Mouse (Mus musculus): ENCODE measurements around the gene Gm11627.
"Not testable (repeated sequence)": the region's sequence is repeated elsewhere in the genome, so short reads cannot be mapped to it uniquely, and the experiment has no call there.

The Gm11627 gene

GRCm38 (mm10) chr11:102558704-102559103, 20.6 kb downstream of the Gm11627 start:
- no peak for DNase-seq

- no peak for DNase-seq
Observed at GRCm38 (mm10) chr11:102557386-102557785, 21.9 kb downstream of the Gm11627 start.

- DNase-seq: no peak
Observed at GRCm38 (mm10) chr11:102556716-102557074, 22.6 kb downstream of the Gm11627 start.

GRCm38 (mm10) chr11:102556031-102556715, 23.1 kb downstream of the Gm11627 start, which contains the start of gene Gpatch8:
TSS of gene Gpatch8 (minus strand) at chr11:102556392.
- DNase-seq: peak; percentile 96

GRCm38 (mm10) chr11:102555400-102556030, 23.7 kb downstream of the Gm11627 start:
- no peak for DNase-seq

- DNase-seq: no peak
Observed at GRCm38 (mm10) chr11:102552051-102552450, 27.2 kb downstream of the Gm11627 start.

GRCm38 (mm10) chr11:102551176-102551575, 28.1 kb downstream of the Gm11627 start:
- DNase-seq: no peak

GRCm38 (mm10) chr11:102541471-102541870, 37.8 kb downstream of the Gm11627 start:
- peak; percentile 17 for DNase-seq

- not testable (repeated sequence) for DNase-seq
Observed at GRCm38 (mm10) chr11:102540286-102540685, 39.0 kb downstream of the Gm11627 start.

- no peak for DNase-seq
Observed at GRCm38 (mm10) chr11:102539690-102540089, 39.6 kb downstream of the Gm11627 start.

GRCm38 (mm10) chr11:102536210-102536609, 43.1 kb downstream of the Gm11627 start:
- DNase-seq: no peak

GRCm38 (mm10) chr11:102534078-102534477, 45.2 kb downstream of the Gm11627 start:
- DNase-seq: no peak

GRCm38 (mm10) chr11:102531425-102531824, 47.8 kb downstream of the Gm11627 start:
- peak; percentile 18 for DNase-seq
